ENCODE assay signal across 12 mouse cellular contexts in the genomic region with DNA sequence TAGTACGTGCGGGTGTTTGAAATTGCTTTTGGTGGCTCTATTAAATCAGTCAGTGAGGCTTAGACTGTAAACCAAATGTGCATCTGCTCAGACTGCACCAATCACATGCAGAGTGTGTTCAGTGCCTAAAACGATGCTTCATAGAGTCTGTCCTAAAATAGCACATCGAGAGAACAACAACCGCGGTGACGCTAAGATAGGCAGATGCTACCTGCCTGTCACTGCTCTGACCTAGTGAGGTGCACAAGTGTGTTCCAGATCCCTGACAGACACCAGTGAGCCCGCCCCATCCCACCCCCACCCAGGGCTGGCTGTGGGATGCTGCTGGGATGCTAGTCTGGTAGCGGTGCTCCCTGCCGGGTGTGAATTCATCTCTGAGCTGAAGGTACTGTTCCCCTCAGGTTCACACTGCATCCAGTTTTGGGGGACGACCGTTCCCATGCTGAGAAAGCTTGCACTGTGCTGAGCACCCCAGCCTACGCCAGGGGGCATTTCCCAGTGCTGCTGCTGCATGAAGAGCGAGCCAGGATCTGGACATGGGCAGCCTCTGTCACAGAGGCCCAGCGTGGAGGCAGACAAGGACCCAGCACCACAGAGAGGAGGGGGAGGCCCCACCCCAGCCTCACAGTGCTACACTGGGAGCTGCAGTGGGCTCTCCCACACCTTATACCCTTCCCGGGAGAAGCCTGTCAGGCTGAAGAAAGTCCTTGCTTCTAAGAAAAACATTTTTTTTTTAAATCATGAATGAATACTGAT.
DNase-seq lines count a peak whose midpoint lies in the region; ATAC-seq and TF ChIP-seq lines count a peak whose summit lies in the region.
"Had no signal": no experiment of that assay in that cellular context is flagged by ENCODE, and none has a peak within 500 bp of the region (broad histone marks: within the 10 kb centered on the region; RNA-seq: fewer than 3 reads in every experiment).

No protein-coding gene starts in this region.

- intact Hi-C loops in gastrocnemius, postnatal 14 days (cut with DNase I; ENCODE audit: low total_unique reads): loop anchor here (10.0 kb wide), 1 partner anchor 56 kb away; no protein-coding TSS in a partner anchor

- no peak for TF ChIP-seq POLR2A in lung, adult 2 months (IDR thresholded peaks at IDR 0.05; ENCODE audit: borderline replicate concordance, extremely low read depth, low read depth, low read length)

- H3K36me3 ChIP-seq in lung, embryonic 15.5 days: no peaks in the 10 kb centered on the region
- H3K36me3 ChIP-seq in forebrain, embryonic 13.5 days (ENCODE audit: poor library complexity, severe bottlenecking): no peaks in the 10 kb centered on the region; the same call in 1 of the 2 replicates
- no peaks in the 10 kb centered on the region for H3K36me3 ChIP-seq in midbrain, embryonic 14.5 days (ENCODE audit: control insufficient read depth, insufficient read depth, low read length)
- H3K36me3 ChIP-seq: embryonic facial prominence, embryonic 10.5 days had no signal

- no peak overlapping the region for H3K9ac ChIP-seq in lung, embryonic 15.5 days
- no peak overlapping the region for H3K9ac ChIP-seq in forebrain, embryonic 13.5 days
- no peak overlapping the region for H3K9ac ChIP-seq in midbrain, embryonic 14.5 days (replicated peaks; ENCODE audit: low read length)

- no peaks in the 10 kb centered on the region for H3K9me3 ChIP-seq in lung, embryonic 15.5 days
- H3K9me3 ChIP-seq in forebrain, embryonic 13.5 days (replicated peaks): no peaks in the 10 kb centered on the region
- H3K9me3 ChIP-seq in midbrain, embryonic 14.5 days (ENCODE audit: control insufficient read depth, low read length): no peaks in the 10 kb centered on the region
- H3K9me3 ChIP-seq: embryonic facial prominence, embryonic 10.5 days had no signal

- H3K4me3 ChIP-seq in lung, embryonic 15.5 days: no peak overlapping the region
- no peak overlapping the region for H3K4me3 ChIP-seq in lung, adult 2 months (replicated peaks; ENCODE audit: extremely low read depth, low read depth, low read length)
- no peak overlapping the region for H3K4me3 ChIP-seq in forebrain, embryonic 13.5 days
- H3K4me3 ChIP-seq in midbrain, embryonic 14.5 days (replicated peaks; ENCODE audit: low read depth, low read length): no peak overlapping the region
- H3K4me3 ChIP-seq: embryonic facial prominence, embryonic 10.5 days; left cerebral cortex, adult 2 months had no signal

- no peak overlapping the region for H3K4me2 ChIP-seq in lung, embryonic 15.5 days
- H3K4me2 ChIP-seq in forebrain, embryonic 13.5 days: no peak overlapping the region
- no peak overlapping the region for H3K4me2 ChIP-seq in midbrain, embryonic 14.5 days (ENCODE audit: low read length)
- H3K4me2 ChIP-seq: liver, embryonic 11.5 days had no signal

- WGBS in lung, embryonic 15.5 days: 65% methylated on average over 16 of the region's 16 CpGs
- WGBS in lung, adult 2 months: 79% methylated on average over 16 of the region's 16 CpGs
- WGBS in forebrain, embryonic 13.5 days: 69% methylated on average over 16 of the region's 16 CpGs
- WGBS in midbrain, embryonic 14.5 days: 72% methylated on average over 16 of the region's 16 CpGs

- TF ChIP-seq CTCF in lung, adult 2 months (IDR thresholded peaks at IDR 0.05; ENCODE audit: insufficient read depth, low read length): no peak

- no peaks in the 10 kb centered on the region for H3K4me1 ChIP-seq in lung, embryonic 15.5 days
- H3K4me1 ChIP-seq in lung, adult 2 months (ENCODE audit: control insufficient read depth, insufficient read depth, low read length): no peaks in the 10 kb centered on the region
- H3K4me1 ChIP-seq in forebrain, embryonic 13.5 days: peaks cover 27% of the 10 kb centered on the region
- H3K4me1 ChIP-seq in midbrain, embryonic 14.5 days (ENCODE audit: control insufficient read depth, insufficient read depth, low read length): no peaks in the 10 kb centered on the region

- ATAC-seq in lung, embryonic 15.5 days (ENCODE audit: borderline replicate concordance, extremely low read depth, low FRiP score, low TSS enrichment): peak; percentile 28; the same call in 1 of the 2 replicates
- ATAC-seq in forebrain, embryonic 13.5 days: peak; percentile 59
- ATAC-seq in midbrain, embryonic 14.5 days (ENCODE audit: low FRiP score, low TSS enrichment): no peak

- DNase-seq in cerebellum, adult 11-12 months: peak; percentile 44
- no peak for DNase-seq in cerebellum, adult 11 months
- no peak for DNase-seq in lung, adult 2 months
- DNase-seq in midbrain, embryonic 14.5 days: no peak
- no peak for DNase-seq in adrenal gland, postnatal 14 days
- no peak for DNase-seq in gastrocnemius, postnatal 14 days
- DNase-seq: kidney, adult 11 months had no signal

- H3K27me3 ChIP-seq in lung, embryonic 15.5 days: no peaks in the 10 kb centered on the region
- no peaks in the 10 kb centered on the region for H3K27me3 ChIP-seq in forebrain, embryonic 13.5 days
- no peaks in the 10 kb centered on the region for H3K27me3 ChIP-seq in midbrain, embryonic 14.5 days (ENCODE audit: control insufficient read depth, insufficient read depth, low read length)

- H3K27ac ChIP-seq in lung, embryonic 15.5 days: no peak overlapping the region
- H3K27ac ChIP-seq in forebrain, embryonic 13.5 days: 0 out of 2 replicates have a peak overlapping the region, but pooled peaks have one; percentile 54
- 0 out of 2 replicates have a peak overlapping the region, but pooled peaks have one; percentile 8 for H3K27ac ChIP-seq in midbrain, embryonic 14.5 days (replicated peaks; ENCODE audit: low read depth, low read length)
- H3K27ac ChIP-seq: embryonic facial prominence, embryonic 10.5 days; left cerebral cortex, adult 2 months had no signal
